Mouse (Mus musculus) adrenal gland, postnatal 25 days (tissue): ENCODE data around the gene Pde6b. TPM values are rescaled to one million over a fixed set of nuclear protein-coding genes. Genes with fewer than 3 reads are reported as not detected.

Source experiments
- DNase-seq: peaks from one replicate; pipeline ENCODE4 v3.0.0; 2021; ENCODE audit warnings: mixed read lengths
- long read RNA-seq: library from polyadenylated mRNA; stranded (forward); transcript quantifications from one replicate; pipeline ENCODE4 v2.0.0, GENCODE M21; 2021
- total RNA-seq: library from RNA; stranded (reverse); gene quantifications from 2 replicates; pipeline ENCODE4 v1.2.3, GENCODE M21; 2021

Gene Pde6b
- not detected in 2 replicates for total RNA-seq
- long read RNA-seq = 0 reads

- no peak for DNase-seq
Observed at GRCm38 (mm10) chr5:108388201-108388600, at the start of gene Pde6b. Pde6b (plus strand) TSS chr5:108388391.

- no peak for DNase-seq
Observed at GRCm38 (mm10) chr5:108343680-108344170, 44.5 kb upstream of the Pde6b start.

- no peak for DNase-seq
Observed at GRCm38 (mm10) chr5:108345313-108346071, 42.7 kb upstream of the Pde6b start.

GRCm38 (mm10) chr5:108347843-108348242, 40.3 kb upstream of the Pde6b start:
- no peak for DNase-seq

- no peak for DNase-seq
Observed at GRCm38 (mm10) chr5:108349511-108350148, 38.6 kb upstream of the Pde6b start.

- no peak for DNase-seq
Observed at GRCm38 (mm10) chr5:108354056-108354455, 34.1 kb upstream of the Pde6b start.

GRCm38 (mm10) chr5:108357862-108358261, 30.3 kb upstream of the Pde6b start:
- DNase-seq = no peak

GRCm38 (mm10) chr5:108359491-108359890, 28.7 kb upstream of the Pde6b start:
- DNase-seq = no peak

GRCm38 (mm10) chr5:108360211-108360610, 28.0 kb upstream of the Pde6b start:
- DNase-seq = no peak

- DNase-seq = no peak
Observed at GRCm38 (mm10) chr5:108362330-108362729, 25.9 kb upstream of the Pde6b start.

GRCm38 (mm10) chr5:108366328-108366983, 21.7 kb upstream of the Pde6b start:
- no peak for DNase-seq

GRCm38 (mm10) chr5:108366984-108367841, 21.0 kb upstream of the Pde6b start:
- peak; percentile 42 for DNase-seq

- DNase-seq = no peak
Observed at GRCm38 (mm10) chr5:108367871-108368332, 20.3 kb upstream of the Pde6b start, which contains the start of gene Gm42517. Gm42517 (minus strand) TSS chr5:108367922.

GRCm38 (mm10) chr5:108368446-108368845, 19.7 kb upstream of the Pde6b start:
- DNase-seq = no peak

GRCm38 (mm10) chr5:108368851-108369621, 19.2 kb upstream of the Pde6b start:
- peak; percentile 68 for DNase-seq

GRCm38 (mm10) chr5:108369964-108370363, 18.2 kb upstream of the Pde6b start:
- no peak for DNase-seq

GRCm38 (mm10) chr5:108374079-108374478, 14.1 kb upstream of the Pde6b start:
- no peak for DNase-seq

- no peak for DNase-seq
Observed at GRCm38 (mm10) chr5:108376059-108376458, 12.1 kb upstream of the Pde6b start.

- DNase-seq = no peak
Observed at GRCm38 (mm10) chr5:108378346-108378745, 9.8 kb upstream of the Pde6b start.

- no peak for DNase-seq
Observed at GRCm38 (mm10) chr5:108385632-108386031, 2.6 kb upstream of the Pde6b start.

GRCm38 (mm10) chr5:108386449-108386848, 1.7 kb upstream of the Pde6b start:
- DNase-seq = no peak
